19 mouse cellular contexts compared by ENCODE assay signal in the genomic region with DNA sequence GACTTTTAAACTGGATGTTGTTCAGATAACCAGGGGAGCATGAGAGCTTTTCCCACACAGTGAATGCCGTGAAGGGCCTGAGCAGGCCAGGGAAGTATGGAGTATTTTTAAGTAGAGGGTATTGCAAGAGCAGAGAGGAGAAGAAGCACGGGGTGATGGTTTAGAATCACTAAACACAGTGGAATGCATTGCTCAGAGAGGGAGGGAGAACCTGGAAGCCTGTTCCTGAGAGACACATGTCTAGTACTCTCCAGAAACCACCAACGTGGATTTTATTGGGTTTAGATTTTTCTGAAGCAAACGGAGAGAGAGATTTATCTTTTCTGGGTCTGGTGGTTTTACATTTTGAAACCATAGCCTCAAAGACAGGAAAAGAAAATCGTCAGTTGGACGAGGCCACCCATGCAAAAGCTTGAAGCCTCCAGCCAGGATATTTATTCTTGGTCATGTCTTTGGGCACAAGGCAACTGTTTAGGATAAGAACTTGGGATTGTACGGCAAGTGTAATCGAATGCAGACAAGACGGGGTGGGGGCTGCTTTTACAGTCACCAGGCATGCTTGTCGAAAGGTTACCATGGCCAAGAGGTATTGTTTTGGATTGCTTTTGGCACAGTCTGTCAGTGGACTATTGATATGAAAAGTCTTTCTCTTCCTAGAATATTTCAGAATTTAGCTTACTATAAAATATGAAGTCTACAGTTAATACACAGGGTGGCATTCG.
DNase-seq lines count a peak whose midpoint lies in the region; ATAC-seq and TF ChIP-seq lines count a peak whose summit lies in the region.
"Had no signal": no experiment of that assay in that cellular context is flagged by ENCODE, and none has a peak within 500 bp of the region (broad histone marks: within the 10 kb centered on the region; RNA-seq: fewer than 3 reads in every experiment).

No protein-coding gene starts in this region.

- ATAC-seq in lung, embryonic 14.5 days (ENCODE audit: insufficient read depth), result no peak
- peak; percentile 70 for ATAC-seq in embryonic facial prominence, embryonic 14.5 days (ENCODE audit: low read depth)
- peak; percentile 58; the same call in 1 of the 2 replicates for ATAC-seq in stomach, embryonic 16.5 days (ENCODE audit: insufficient read depth, low FRiP score)
- ATAC-seq in midbrain, embryonic 16.5 days, result no peak
- ATAC-seq in cerebellum, adult (ENCODE audit: insufficient number of reproducible peaks, low FRiP score, low TSS enrichment), result no peak
- ATAC-seq: liver, postnatal 0 days had no signal

- no peak overlapping the region for H3K9ac ChIP-seq in lung, embryonic 14.5 days
- H3K9ac ChIP-seq in embryonic facial prominence, embryonic 14.5 days (ENCODE audit: low read depth, low read length), result no peak overlapping the region
- H3K9ac ChIP-seq in stomach, embryonic 16.5 days (ENCODE audit: low read length), result no peak overlapping the region
- no peak overlapping the region for H3K9ac ChIP-seq in midbrain, embryonic 16.5 days (ENCODE audit: low read depth, low read length)
- H3K9ac ChIP-seq: forebrain, embryonic 12.5 days; hindbrain, embryonic 12.5 days; liver, postnatal 0 days had no signal

- H3K9me3 ChIP-seq in lung, embryonic 14.5 days (ENCODE audit: low read depth, low read length), result no peaks in the 10 kb centered on the region
- no peaks in the 10 kb centered on the region for H3K9me3 ChIP-seq in embryonic facial prominence, embryonic 14.5 days (ENCODE audit: control insufficient read depth, low read length)
- H3K9me3 ChIP-seq in limb, embryonic 10.5 days (replicated peaks), result no peaks in the 10 kb centered on the region
- H3K9me3 ChIP-seq in stomach, embryonic 16.5 days (replicated peaks; ENCODE audit: control insufficient read depth, low read length), result no peaks in the 10 kb centered on the region
- no peaks in the 10 kb centered on the region for H3K9me3 ChIP-seq in midbrain, embryonic 16.5 days (replicated peaks; ENCODE audit: control insufficient read depth, low read length, poor library complexity, severe bottlenecking)
- H3K9me3 ChIP-seq: forebrain, embryonic 12.5 days; heart, embryonic 10.5 days; hindbrain, embryonic 12.5 days had no signal

- no peaks in the 10 kb centered on the region for H3K36me3 ChIP-seq in lung, embryonic 14.5 days (ENCODE audit: insufficient read depth)
- H3K36me3 ChIP-seq in embryonic facial prominence, embryonic 14.5 days (ENCODE audit: control insufficient read depth, insufficient read depth, low read length), result no peaks in the 10 kb centered on the region
- H3K36me3 ChIP-seq in limb, embryonic 10.5 days, result no peaks in the 10 kb centered on the region
- H3K36me3 ChIP-seq in stomach, embryonic 16.5 days (ENCODE audit: control insufficient read depth, insufficient read depth, low read length), result no peaks in the 10 kb centered on the region
- no peaks in the 10 kb centered on the region for H3K36me3 ChIP-seq in midbrain, embryonic 16.5 days (ENCODE audit: control insufficient read depth, insufficient read depth, low read length)
- H3K36me3 ChIP-seq: forebrain, embryonic 12.5 days; heart, embryonic 10.5 days; hindbrain, embryonic 12.5 days had no signal

- H3K4me2 ChIP-seq in lung, embryonic 14.5 days, result no peak overlapping the region
- H3K4me2 ChIP-seq in embryonic facial prominence, embryonic 14.5 days (ENCODE audit: low read depth, low read length), result no peak overlapping the region
- no peak overlapping the region for H3K4me2 ChIP-seq in stomach, embryonic 16.5 days (ENCODE audit: low read depth, low read length)
- no peak overlapping the region for H3K4me2 ChIP-seq in midbrain, embryonic 16.5 days (ENCODE audit: low read length)
- H3K4me2 ChIP-seq: forebrain, embryonic 12.5 days; hindbrain, embryonic 12.5 days; midbrain, embryonic 11.5 days had no signal

- no peak overlapping the region for H3K4me3 ChIP-seq in lung, embryonic 14.5 days (ENCODE audit: low read depth, low read length)
- H3K4me3 ChIP-seq in embryonic facial prominence, embryonic 14.5 days (ENCODE audit: low read depth, low read length), result no peak overlapping the region
- no peak overlapping the region for H3K4me3 ChIP-seq in limb, embryonic 10.5 days
- H3K4me3 ChIP-seq in stomach, embryonic 16.5 days (replicated peaks; ENCODE audit: low read length), result no peak overlapping the region
- no peak overlapping the region for H3K4me3 ChIP-seq in midbrain, embryonic 16.5 days (ENCODE audit: low read depth, low read length)
- H3K4me3 ChIP-seq: forebrain, embryonic 12.5 days; gastrocnemius, adult 2 months; heart, embryonic 10.5 days; hindbrain, embryonic 12.5 days had no signal

- no peak for TF ChIP-seq CTCF in lung, embryonic 14.5 days (IDR thresholded peaks at IDR 0.05; ENCODE audit: low read depth)

- 0 out of 2 replicates have a peak overlapping the region, but pooled peaks have one; percentile 19 for H3K27ac ChIP-seq in lung, embryonic 14.5 days (ENCODE audit: low read depth)
- H3K27ac ChIP-seq in embryonic facial prominence, embryonic 14.5 days (replicated peaks; ENCODE audit: low read depth, low read length), result peak overlapping the region; percentile 79
- H3K27ac ChIP-seq in limb, embryonic 10.5 days, result peak overlapping the region; percentile 51; the same call in 1 of the 2 replicates
- H3K27ac ChIP-seq in stomach, embryonic 16.5 days (ENCODE audit: low read length), result peak overlapping the region; percentile 70
- no peak overlapping the region for H3K27ac ChIP-seq in midbrain, embryonic 16.5 days (ENCODE audit: low read length)
- H3K27ac ChIP-seq: forebrain, embryonic 12.5 days; gastrocnemius, adult 2 months; heart, embryonic 10.5 days; hindbrain, embryonic 12.5 days had no signal

- WGBS in lung, embryonic 14.5 days, result 31% methylated on average over 11 of the region's 11 CpGs
- 33% methylated on average over 11 of the region's 11 CpGs for WGBS in embryonic facial prominence, embryonic 14.5 days
- 83% methylated on average over 11 of the region's 11 CpGs for WGBS in limb, embryonic 10.5 days
- 35% methylated on average over 11 of the region's 11 CpGs for WGBS in stomach, embryonic 16.5 days
- 77% methylated on average over 11 of the region's 11 CpGs for WGBS in midbrain, embryonic 16.5 days

- H3K4me1 ChIP-seq in lung, embryonic 14.5 days (ENCODE audit: insufficient read depth), result peaks cover 3% of the 10 kb centered on the region; the same call in 1 of the 2 replicates
- H3K4me1 ChIP-seq in embryonic facial prominence, embryonic 14.5 days (ENCODE audit: control insufficient read depth, insufficient read depth, low read length), result peaks cover 16% of the 10 kb centered on the region
- peaks cover 21% of the 10 kb centered on the region for H3K4me1 ChIP-seq in limb, embryonic 10.5 days
- peaks cover 3% of the 10 kb centered on the region; the same call in 1 of the 2 replicates for H3K4me1 ChIP-seq in stomach, embryonic 16.5 days (ENCODE audit: control insufficient read depth, insufficient read depth, low read length)
- H3K4me1 ChIP-seq in midbrain, embryonic 16.5 days (ENCODE audit: control insufficient read depth, insufficient read depth, low read length), result no peaks in the 10 kb centered on the region
- H3K4me1 ChIP-seq: heart, embryonic 10.5 days; hindbrain, embryonic 12.5 days had no signal

- no peaks in the 10 kb centered on the region for H3K27me3 ChIP-seq in lung, embryonic 14.5 days (ENCODE audit: insufficient read depth, low read length)
- no peaks in the 10 kb centered on the region for H3K27me3 ChIP-seq in embryonic facial prominence, embryonic 14.5 days (replicated peaks; ENCODE audit: control insufficient read depth, insufficient read depth, low read length)
- no peaks in the 10 kb centered on the region for H3K27me3 ChIP-seq in limb, embryonic 10.5 days (ENCODE audit: low read depth, poor library complexity, severe bottlenecking)
- no peaks in the 10 kb centered on the region for H3K27me3 ChIP-seq in stomach, embryonic 16.5 days (ENCODE audit: control insufficient read depth, insufficient read depth, low read length)
- H3K27me3 ChIP-seq in midbrain, embryonic 16.5 days (ENCODE audit: control insufficient read depth, insufficient read depth, low read depth, low read length), result no peaks in the 10 kb centered on the region
- H3K27me3 ChIP-seq: forebrain, embryonic 12.5 days; hindbrain, embryonic 12.5 days had no signal

- peak; percentile 37 for DNase-seq in lung, embryonic 14.5 days
- no peak for DNase-seq in lung, postnatal 4 days
- DNase-seq in embryonic facial prominence, embryonic 14.5 days (ENCODE audit: low spot score), result peak; percentile 72
- no peak for DNase-seq in limb, embryonic 10.5 days (ENCODE audit: low spot score)
- DNase-seq: cerebellum, adult 8-10 months; gastrocnemius, adult 2 months; heart, postnatal 14 days; kidney, postnatal 14 days; liver, postnatal 0 days; lung, postnatal 36 days; right cerebral cortex, postnatal 25 days; thymus, postnatal 36 days had no signal

Comparison
In these comparisons a context has a peak if more than half of its experiments do, and no peak if none do; other contexts are left out.
1. DNase-seq: peak in lung, embryonic 14.5 days (single experiment) and embryonic facial prominence, embryonic 14.5 days (single experiment); none in lung, postnatal 4 days (0 of 2) and limb, embryonic 10.5 days (single experiment).
2. ATAC-seq: peak in embryonic facial prominence, embryonic 14.5 days (single experiment) and stomach, embryonic 16.5 days (single experiment); none in lung, embryonic 14.5 days (single experiment), midbrain, embryonic 16.5 days (single experiment) and cerebellum, adult (single experiment).